1 mouse cellular context compared by ENCODE assay signal in the genomic region with DNA sequence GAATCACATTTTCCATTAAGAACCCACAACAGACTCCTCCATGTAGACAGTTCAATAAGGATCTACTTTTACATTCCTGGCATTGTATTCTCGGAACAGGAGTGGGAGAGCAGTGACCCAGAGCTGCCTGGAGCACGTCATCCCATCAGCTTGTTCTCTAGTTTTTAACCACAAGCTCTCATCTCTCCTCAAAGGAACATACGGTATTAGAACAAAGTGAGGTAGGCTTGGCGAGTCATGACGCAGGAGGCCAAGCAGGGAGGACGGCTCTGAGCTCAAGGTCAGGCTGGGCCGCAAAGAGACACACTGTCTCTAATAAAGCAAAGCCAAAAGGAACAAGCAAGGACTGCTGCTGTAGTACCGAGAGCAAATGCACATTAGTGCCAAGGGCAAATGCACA.
TF ChIP-seq lines count a peak whose summit lies in the region.

No protein-coding gene starts in this region.

TF ChIP-seq in CH12.LX, 34 proteins besides CTCF, POLR2A, EP300 and RAD21 (continued from another document):
- no peak for TF ChIP-seq E2F4 (IDR thresholded peaks at IDR 0.05; ENCODE audit: insufficient replicate concordance, low read depth, low read length)
- peak; percentile 41; the same call in 1 of the 2 replicates for TF ChIP-seq TCF12 (IDR thresholded peaks at IDR 0.05; ENCODE audit: low read depth, low read length)
- peak; percentile 24; the same call in 1 of the 2 replicates for TF ChIP-seq JUN (IDR thresholded peaks at IDR 0.05; ENCODE audit: insufficient read depth, low read depth, low read length)
